Comparison of ENCODE assay signal across 12 mouse cellular contexts in genomic region chr15:11532536-11532935, GRCm38 (mm10).
DNase-seq lines count a peak whose midpoint lies in the region; ATAC-seq and TF ChIP-seq lines count a peak whose summit lies in the region.
"Had no signal": no experiment of that assay in that cellular context is flagged by ENCODE, and none has a peak within 500 bp of the region (broad histone marks: within the 10 kb centered on the region; RNA-seq: fewer than 3 reads in every experiment).

No protein-coding gene starts in this region.

- peak; percentile 32; the same call in 1 of the 2 replicates for TF ChIP-seq CTCF in layer of hippocampus, adult 2 months (conservative IDR thresholded peaks at IDR 0.05)
- peak; percentile 30 to 40; a peak in 3 of 4 replicates for TF ChIP-seq CTCF in CH12.LX (conservative IDR thresholded peaks at IDR 0.05 in 1 of 2, IDR thresholded peaks at IDR 0.05 in 1 of 2; ENCODE audit: low read depth in 2 of 2, low read length in 2 of 2)

- no peak for TF ChIP-seq POLR2A in CH12.LX (IDR thresholded peaks at IDR 0.05; ENCODE audit: low read depth, low read length)

- H3K36me3 ChIP-seq in CH12.LX (replicated peaks in 1 of 2; ENCODE audit: control insufficient read depth in 1 of 2, insufficient read depth in 1 of 2, low read length in 1 of 2): peaks cover 16 to 46% of the 10 kb centered on the region in 2 experiments
- no peaks in the 10 kb centered on the region for H3K36me3 ChIP-seq in midbrain, embryonic 15.5 days (replicated peaks)
- H3K36me3 ChIP-seq: hindbrain, embryonic 13.5 days; neural tube, embryonic 12.5 days had no signal

- no peak overlapping the region for H3K4me3 ChIP-seq in layer of hippocampus, adult 2 months
- H3K4me3 ChIP-seq in CH12.LX (replicated peaks in 1 of 3; ENCODE audit: low read depth in 2 of 3, low read length in 2 of 3, poor library complexity in 1 of 3): peak overlapping the region; percentile 26 to 71 (median 43)
- no peak overlapping the region for H3K4me3 ChIP-seq in midbrain, embryonic 15.5 days
- H3K4me3 ChIP-seq: hindbrain, embryonic 13.5 days; neural tube, embryonic 12.5 days had no signal

- no peaks in the 10 kb centered on the region for H3K27me3 ChIP-seq in CH12.LX (replicated peaks)
- no peaks in the 10 kb centered on the region for H3K27me3 ChIP-seq in midbrain, embryonic 15.5 days (replicated peaks)
- H3K27me3 ChIP-seq: hindbrain, embryonic 13.5 days had no signal

- no peak for DNase-seq in layer of hippocampus, adult 2 months (ENCODE audit: low spot score in 2 of 2)
- no peak for DNase-seq in layer of hippocampus, adult 11-12 months (ENCODE audit: low spot score)
- DNase-seq in CH12.LX (ENCODE audit: extremely low read depth): peak; percentile 76
- no peak for DNase-seq in adipocyte (ENCODE audit: low spot score)
- no peak for DNase-seq in cerebellum, postnatal 4 days (ENCODE audit: low spot score in 2 of 2)
- DNase-seq: cerebellum, postnatal 14 days had no signal

- no peaks in the 10 kb centered on the region for H3K9me3 ChIP-seq in CH12.LX (replicated peaks; ENCODE audit: low read length)
- no peaks in the 10 kb centered on the region for H3K9me3 ChIP-seq in midbrain, embryonic 15.5 days
- H3K9me3 ChIP-seq: hindbrain, embryonic 13.5 days; neural tube, embryonic 12.5 days had no signal

- peak; percentile 47 for TF ChIP-seq RAD21 in CH12.LX (IDR thresholded peaks at IDR 0.05; ENCODE audit: low read depth, low read length)

- peak; percentile 29 to 30; a peak in 2 of 4 replicates for ATAC-seq in hematopoietic stem cell, adult 5-6 weeks (replicated peaks in 1 of 2; ENCODE audit: insufficient read depth in 1 of 2, low FRiP score in 2 of 2, low TSS enrichment in 1 of 2, low read depth in 1 of 2, poor library complexity in 2 of 2, severe bottlenecking in 2 of 2)
- 0 out of 2 replicates have a peak, but pooled peaks have one; percentile 11 for ATAC-seq in megakaryocyte progenitor cell, adult 5-6 weeks (replicated peaks; ENCODE audit: poor library complexity)
- ATAC-seq in midbrain, embryonic 15.5 days (replicated peaks): no peak

- peaks cover 8% of the 10 kb centered on the region for H3K79me2 ChIP-seq in CH12.LX (replicated peaks; ENCODE audit: control insufficient read depth, extremely low read depth, insufficient read depth, poor library complexity, severe bottlenecking)

- no peak overlapping the region for H3K9ac ChIP-seq in CH12.LX (ENCODE audit: insufficient read depth, low read depth)
- H3K9ac ChIP-seq in midbrain, embryonic 15.5 days: no peak overlapping the region
- H3K9ac ChIP-seq: hindbrain, embryonic 13.5 days; neural tube, embryonic 12.5 days had no signal

- 82% methylated on average over 9 of the region's 9 CpGs for WGBS in midbrain, embryonic 15.5 days

- no peak overlapping the region for H3K27ac ChIP-seq in layer of hippocampus, adult 2 months
- H3K27ac ChIP-seq in CH12.LX (ENCODE audit: insufficient read depth, low read depth): peak overlapping the region; percentile 73
- no peak overlapping the region for H3K27ac ChIP-seq in midbrain, embryonic 15.5 days
- H3K27ac ChIP-seq: hindbrain, embryonic 13.5 days; neural tube, embryonic 12.5 days had no signal

- H3K4me1 ChIP-seq in CH12.LX (ENCODE audit: control insufficient read depth in 1 of 2, insufficient read depth in 2 of 2): peaks cover 16 to 61% of the 10 kb centered on the region in 2 experiments
- H3K4me1 ChIP-seq in midbrain, embryonic 15.5 days: no peaks in the 10 kb centered on the region
- H3K4me1 ChIP-seq: neural tube, embryonic 12.5 days had no signal

- in situ Hi-C loops in CH12.LX (cut with MboI; ENCODE audit: low pct_ligation_motif_present, low pct_unique_long_range_greater_than_20kb, low sequenced_read_pairs): no loop called here

- dilution Hi-C loops in CH12.LX (cut with MboI; ENCODE audit: extremely low pct_ligation_motif_present, extremely low pct_unique_long_range_greater_than_20kb, low sequenced_read_pairs): no loop called here

- H3K4me2 ChIP-seq in CH12.LX (ENCODE audit: insufficient read depth, low read depth, poor library complexity, severe bottlenecking): peak overlapping the region; percentile 84
- H3K4me2 ChIP-seq in midbrain, embryonic 15.5 days: no peak overlapping the region
- H3K4me2 ChIP-seq: hindbrain, embryonic 13.5 days; liver, embryonic 11.5 days; neural tube, embryonic 12.5 days had no signal

- no peak for TF ChIP-seq EP300 in CH12.LX (IDR thresholded peaks at IDR 0.05; ENCODE audit: low read length)

TF ChIP-seq in CH12.LX, 34 proteins besides CTCF, POLR2A, EP300 and RAD21:
- TF ChIP-seq MAFK (IDR thresholded peaks at IDR 0.05; ENCODE audit: insufficient replicate concordance, low read length): 0 out of 2 replicates have a peak, but pooled peaks have one; percentile 31
- 0 out of 2 replicates have a peak, but pooled peaks have one; percentile 12 for TF ChIP-seq ZMIZ1 (IDR thresholded peaks at IDR 0.05; ENCODE audit: low read depth, low read length)
- peak; percentile 26; the same call in 1 of the 2 replicates for TF ChIP-seq MEF2A (IDR thresholded peaks at IDR 0.05; ENCODE audit: borderline replicate concordance, low read depth, low read length)
- TF ChIP-seq E2F4 (IDR thresholded peaks at IDR 0.05; ENCODE audit: insufficient replicate concordance, low read depth, low read length): no peak
- TF ChIP-seq ZKSCAN1 (IDR thresholded peaks at IDR 0.05; ENCODE audit: borderline replicate concordance, low read depth, low read length): no peak
- no peak for TF ChIP-seq TBP (conservative IDR thresholded peaks at IDR 0.05; ENCODE audit: low read depth, low read length)
- TF ChIP-seq KAT2A (IDR thresholded peaks at IDR 0.05; ENCODE audit: insufficient replicate concordance, low read length): no peak
- 0 out of 2 replicates have a peak, but pooled peaks have one; percentile 47 for TF ChIP-seq CHD1 (IDR thresholded peaks at IDR 0.05; ENCODE audit: low read depth, low read length)
- peak; percentile 32 for TF ChIP-seq SMC3 (IDR thresholded peaks at IDR 0.05; ENCODE audit: low read depth, low read length)
- TF ChIP-seq BHLHE40 (IDR thresholded peaks at IDR 0.05; ENCODE audit: low read depth, low read length): peak; percentile 31; the same call in 1 of the 2 replicates
- peak; percentile 72 for TF ChIP-seq ZNF384 (IDR thresholded peaks at IDR 0.05; ENCODE audit: low read depth, low read length)
TF ChIP-seq in CH12.LX: peak in this region for 7.

Comparison
In these comparisons a context has a peak if more than half of its experiments do, and no peak if none do; other contexts are left out.
1. H3K4me3 ChIP-seq: peak in CH12.LX (3 of 3); none in layer of hippocampus, adult 2 months (single experiment) and midbrain, embryonic 15.5 days (single experiment).